Mouse (Mus musculus) CH12.LX (cell line): Measurements from ENCODE around the gene Krt4. TPM values are rescaled to one million over a fixed set of nuclear protein-coding genes. Genes with fewer than 3 reads are reported as not detected.

Source experiments
- DNase-seq: peaks from one replicate; pipeline ENCODE4 v3.0.0-alpha.2; 2013; ENCODE audit errors: extremely low read depth
- H3K27ac ChIP-seq: 2 replicates; pipeline ENCODE4 v1.5.1; 2012; ENCODE audit warnings: low read depth, mild to moderate bottlenecking, control low read depth, moderate library complexity; ENCODE audit not compliant: insufficient read depth
- H3K27me3 ChIP-seq: replicated peaks from 2 replicates; pipeline ENCODE3; 2012; ENCODE audit warnings: inconsistent platforms
- H3K36me3 ChIP-seq, 2 experiments: replicated peaks in 1 of 2; 2 replicates each; pipeline versions ENCODE3 to v1.6.1; 2012; ENCODE audit warnings: inconsistent platforms in 1 of 2, low read length in 1 of 2, mild to moderate bottlenecking in 1 of 2, mixed read lengths in 1 of 2, moderate library complexity in 1 of 2; ENCODE audit not compliant: control insufficient read depth in 1 of 2, insufficient read depth in 1 of 2
- H3K4me1 ChIP-seq, 2 experiments: 2 replicates each; pipeline ENCODE4 v1.6.1; 2012; ENCODE audit warnings: inconsistent platforms in 1 of 2, moderate library complexity in 1 of 2; ENCODE audit not compliant: insufficient read depth in 2 of 2, control insufficient read depth in 1 of 2
- H3K4me2 ChIP-seq: 2 replicates; pipeline ENCODE4 v1.6.1; 2012; ENCODE audit warnings: low read depth, mild to moderate bottlenecking, control low read depth; ENCODE audit not compliant: poor library complexity, insufficient read depth, severe bottlenecking
- H3K4me3 ChIP-seq, 3 experiments: fragments of 150-350 bp in 1 of 3; sonication (generic) in 1 of 3; replicated peaks in 1 of 3; 2 replicates each; pipeline versions ENCODE3 to v1.5.1; 2011 to 2012; ENCODE audit warnings: low read depth in 2 of 3, low read length in 2 of 3, mild to moderate bottlenecking in 2 of 3, moderate library complexity in 2 of 3, control low read depth in 1 of 3, improper control_type of control experiment in 1 of 3, inconsistent platforms in 1 of 3, mixed read lengths in 1 of 3; ENCODE audit not compliant: poor library complexity in 1 of 3
- H3K79me2 ChIP-seq: replicated peaks from 2 replicates; pipeline ENCODE4 v1.6.1; 2012; ENCODE audit warnings: mild to moderate bottlenecking, moderate library complexity; ENCODE audit not compliant: control insufficient read depth, poor library complexity, insufficient read depth, severe bottlenecking; ENCODE audit errors: extremely low read depth
- H3K9ac ChIP-seq: 2 replicates; pipeline ENCODE4 v1.6.1; 2012; ENCODE audit warnings: low read depth, mild to moderate bottlenecking, control low read depth, moderate library complexity; ENCODE audit not compliant: insufficient read depth
- H3K9me3 ChIP-seq: replicated peaks from 2 replicates; pipeline ENCODE3; 2012; ENCODE audit warnings: low read length, inconsistent platforms, mixed read lengths
- BHLHE40 ChIP-seq: IDR thresholded peaks from 2 replicates; pipeline ENCODE4 v1.6.1; 2011; ENCODE audit warnings: mild to moderate bottlenecking, low read depth, low read length, improper control_type of control experiment
- CHD2 ChIP-seq: IDR thresholded peaks from 2 replicates; pipeline ENCODE4 v1.6.1; 2011; ENCODE audit warnings: low read length, improper control_type of control experiment
- E2F4 ChIP-seq: IDR thresholded peaks from 2 replicates; pipeline ENCODE4 v1.6.1; 2011; ENCODE audit warnings: low read depth, low read length, improper control_type of control experiment; ENCODE audit not compliant: insufficient replicate concordance
- ELF1 ChIP-seq: IDR thresholded peaks from 2 replicates; pipeline ENCODE4 v1.6.1; 2014; ENCODE audit warnings: low read depth, mild to moderate bottlenecking, inconsistent platforms, low read length, improper control_type of control experiment
- EP300 ChIP-seq: IDR thresholded peaks from 2 replicates; pipeline ENCODE4 v1.6.1; 2011; ENCODE audit warnings: low read length, improper control_type of control experiment
- JUND ChIP-seq: conservative IDR thresholded peaks from 2 replicates; pipeline ENCODE4 v1.6.1; 2011; ENCODE audit warnings: low read depth, low read length, improper control_type of control experiment
- MAFK ChIP-seq: IDR thresholded peaks from 2 replicates; pipeline ENCODE4 v1.6.1; 2011; ENCODE audit warnings: low read length, improper control_type of control experiment; ENCODE audit not compliant: insufficient replicate concordance
- MAX ChIP-seq: IDR thresholded peaks from 2 replicates; pipeline ENCODE4 v1.6.1; 2011; ENCODE audit warnings: low read length, improper control_type of control experiment
- MEF2A ChIP-seq: IDR thresholded peaks from 2 replicates; pipeline ENCODE4 v1.6.1; 2014; ENCODE audit warnings: low read depth, mild to moderate bottlenecking, inconsistent platforms, low read length, improper control_type of control experiment, borderline replicate concordance
- NELFE ChIP-seq: IDR thresholded peaks from 2 replicates; pipeline ENCODE4 v1.6.1; 2011; ENCODE audit warnings: low read depth, low read length, improper control_type of control experiment
- NRF1 ChIP-seq: IDR thresholded peaks from 2 replicates; pipeline ENCODE4 v1.6.1; 2014; ENCODE audit warnings: low read depth, mild to moderate bottlenecking, inconsistent platforms, low read length, improper control_type of control experiment, moderate library complexity
- RAD21 ChIP-seq: IDR thresholded peaks from 2 replicates; pipeline ENCODE4 v1.6.1; 2011; ENCODE audit warnings: low read depth, mild to moderate bottlenecking, low read length, improper control_type of control experiment, moderate library complexity
- RCOR1 ChIP-seq: conservative IDR thresholded peaks from 2 replicates; pipeline ENCODE4 v1.6.1; 2012; ENCODE audit warnings: low read depth, mild to moderate bottlenecking, inconsistent platforms, low read length, improper control_type of control experiment
- SIN3A ChIP-seq: IDR thresholded peaks from 2 replicates; pipeline ENCODE4 v1.6.1; 2012; ENCODE audit warnings: low read length, improper control_type of control experiment, inconsistent platforms
- USF1 ChIP-seq: IDR thresholded peaks from 2 replicates; pipeline ENCODE4 v1.6.1; 2014; ENCODE audit warnings: low read depth, mild to moderate bottlenecking, inconsistent platforms, low read length, improper control_type of control experiment
- ZKSCAN1 ChIP-seq: IDR thresholded peaks from 2 replicates; pipeline ENCODE4 v1.6.1; 2012; ENCODE audit warnings: low read depth, inconsistent platforms, low read length, improper control_type of control experiment, borderline replicate concordance
- ZNF384 ChIP-seq: IDR thresholded peaks from 2 replicates; pipeline ENCODE4 v1.6.1; 2012; ENCODE audit warnings: low read depth, low read length, improper control_type of control experiment, inconsistent platforms
- dilution Hi-C: fragments of 300-500 bp; cut with MboI; formaldehyde crosslinking; loops from 2 replicates; pipeline ENCODE4 v1.14.3; 2020; ENCODE audit warnings: low sequenced_read_pairs; ENCODE audit not compliant: extremely low pct_unique_long_range_greater_than_20kb, extremely low pct_ligation_motif_present
- in situ Hi-C: fragments of 300-500 bp; cut with MboI; formaldehyde crosslinking; loops from 3 replicates; pipeline ENCODE4 v1.14.3; 2019; ENCODE audit warnings: low sequenced_read_pairs, low pct_ligation_motif_present, low pct_unique_long_range_greater_than_20kb, mixed read lengths
- polyA plus RNA-seq: library from polyadenylated mRNA; unstranded; fragments of >175 nt; gene quantifications from 2 replicates; pipeline ENCODE4 v1.2.1, GENCODE M21; 2012; ENCODE audit warnings: low read depth; ENCODE audit not compliant: insufficient read length
- total RNA-seq, 2 experiments: library from RNA; depleted of rRNA; stranded (reverse); fragments of 300-350 nt in 1 of 2; fragments of >200 nt in 1 of 2; gene quantifications; 2 replicates each; pipeline ENCODE4 v1.2.3; 2012 to 2014

The Krt4 gene
- total and polyA plus RNA-seq, 3 experiments, result not detected

- Histone ChIP-seq H3K36me3 (no peaks in the 10 kb centered on the region), H3K9me3 (no peaks in the 10 kb centered on the region), H3K27ac (no peak overlapping the region), H3K27me3 (peaks cover 77% of the 10 kb centered on the region), H3K4me1 (no peaks in the 10 kb centered on the region), H3K4me3 (no peak overlapping the region), H3K4me2 (no peak overlapping the region), H3K9ac (no peak overlapping the region), H3K79me2 (no peaks in the 10 kb centered on the region)
- dilution Hi-C loops (no loop called here), in situ Hi-C loops (no loop called here)
- DNase-seq, result no peak
- no peak for TF ChIP-seq MAX
- TF ChIP-seq ZNF384, result no peak
- no peak for TF ChIP-seq MAFK
- TF ChIP-seq ELF1, result no peak
- TF ChIP-seq MEF2A, result no peak
- no peak for TF ChIP-seq SIN3A
- no peak for TF ChIP-seq JUND
- no peak for TF ChIP-seq RCOR1
- no peak for TF ChIP-seq E2F4
- no peak for TF ChIP-seq RAD21
- no peak for TF ChIP-seq BHLHE40
- TF ChIP-seq USF1, result no peak
- no peak for TF ChIP-seq EP300
- no peak for TF ChIP-seq ZKSCAN1
- TF ChIP-seq CHD2, result no peak
- TF ChIP-seq NELFE, result no peak
Observed at GRCm38 (mm10) chr15:101916072-101916471, 8.5 kb downstream of the Krt4 start.

- DNase-seq, result no peak
- Histone ChIP-seq H3K9me3 (no peaks in the 10 kb centered on the region), H3K9ac (no peak overlapping the region), H3K27me3 (peaks cover 96% of the 10 kb centered on the region), H3K27ac (no peak overlapping the region), H3K79me2 (no peaks in the 10 kb centered on the region), H3K4me1 (no peaks in the 10 kb centered on the region), H3K36me3 (no peaks in the 10 kb centered on the region), H3K4me2 (no peak overlapping the region), H3K4me3 (no peak overlapping the region)
- TF ChIP-seq BHLHE40 (peak; percentile 78), MAX (peak; percentile 51; the same call in 1 of the 2 replicates), USF1 (peak; percentile 12; the same call in 1 of the 2 replicates), NRF1 (no peak)
- dilution Hi-C loops (no loop called here), in situ Hi-C loops (no loop called here)
Observed at GRCm38 (mm10) chr15:101904849-101905248, 19.7 kb downstream of the Krt4 start.
